ENCODE assay signal across 32 mouse cellular contexts in the genomic region with DNA sequence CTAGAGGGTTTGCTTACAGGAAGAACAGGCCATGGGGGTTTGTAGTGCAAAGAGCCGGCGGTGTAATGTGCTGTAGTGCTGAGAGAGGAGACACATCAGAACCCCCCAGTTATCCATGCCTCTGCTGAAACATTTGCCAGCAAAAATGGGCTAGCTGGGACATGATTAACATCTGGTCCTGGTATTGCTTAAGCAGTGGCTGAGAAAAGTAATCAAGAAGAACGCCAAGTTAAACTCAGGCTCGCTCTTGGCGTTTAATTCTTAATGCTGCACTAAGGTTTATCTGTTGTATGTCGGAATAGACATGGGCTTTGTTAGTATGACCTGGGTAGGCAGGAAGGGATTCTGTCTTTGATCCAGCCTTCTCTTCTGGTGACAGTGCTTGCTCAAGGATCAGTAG. TPM values are rescaled to one million over a fixed set of nuclear protein-coding genes. Genes with fewer than 3 reads are reported as not detected.
A peak's percentile ranks its signal among the peaks of the same experiment; 100 is the strongest.
DNase-seq lines count a peak whose midpoint lies in the region; ATAC-seq and TF ChIP-seq lines count a peak whose summit lies in the region.
"Had no signal": no experiment of that assay in that cellular context is flagged by ENCODE, and none has a peak within 500 bp of the region (broad histone marks: within the 10 kb centered on the region; RNA-seq: fewer than 3 reads in every experiment).

No protein-coding gene starts in this region.

- TF ChIP-seq EP300 in lung, postnatal 0 days (IDR thresholded peaks at IDR 0.05): no peak

- ATAC-seq in lung, postnatal 0 days: peak; percentile 58
- ATAC-seq: activated CD4-positive, CD25-positive, alpha-beta regulatory T cell, adult 4 months; CD4-positive, CD25-positive, alpha-beta regulatory T cell, adult 4 months; forebrain, embryonic 14.5 days; forebrain, postnatal 0 days; hindbrain, postnatal 0 days; inflammation-experienced regulatory T-cells, adult 6 months had no signal

- peak; percentile 57 for DNase-seq in lung, postnatal 0 days (ENCODE audit: low spot score)
- DNase-seq in lung, adult 18-20 months: no peak
- DNase-seq in NIH3T3 (ENCODE audit: low read depth) (peak; percentile 72), adipocyte (ENCODE audit: low spot score) (peak; percentile 13)
- peak; percentile 92 for DNase-seq in gonadal fat pad, adult 2 months (ENCODE audit: low read depth)
- DNase-seq in neural tube, embryonic 10.5 days (ENCODE audit: extremely low spot score, low spot score): no peak
- DNase-seq in cerebellum, postnatal 4 days (ENCODE audit: low spot score in 2 of 2): no peak
- DNase-seq: adrenal gland, postnatal 10 days; adrenal gland, postnatal 36 days; cerebellum, adult 18-20 months; cerebellum, adult 9-10 months; cerebellum, postnatal 14 days; embryo, embryonic 11 days; forebrain, postnatal 0 days; gastrocnemius, adult 2 months; gastrocnemius, postnatal 14 days; heart, adult 18-20 months; heart, postnatal 14 days; heart, postnatal 4 days had no signal

- no peak overlapping the region for H3K4me2 ChIP-seq in lung, postnatal 0 days (replicated peaks; ENCODE audit: low read depth, low read length)
- H3K4me2 ChIP-seq: embryonic facial prominence, embryonic 13.5 days; heart, embryonic 12.5 days; heart, embryonic 15.5 days; hindbrain, embryonic 14.5 days had no signal

- H3K4me1 ChIP-seq in lung, postnatal 0 days (ENCODE audit: insufficient read depth, low read depth, low read length): no peaks in the 10 kb centered on the region
- H3K4me1 ChIP-seq: embryonic facial prominence, embryonic 10.5 days; embryonic facial prominence, embryonic 13.5 days; heart, embryonic 12.5 days; heart, embryonic 15.5 days had no signal

- H3K27ac ChIP-seq in lung, postnatal 0 days (ENCODE audit: low read length): no peak overlapping the region
- H3K27ac ChIP-seq: embryonic facial prominence, embryonic 10.5 days; embryonic facial prominence, embryonic 13.5 days; gastrocnemius, adult 2 months; heart, embryonic 15.5 days; hindbrain, embryonic 14.5 days; hindbrain, postnatal 0 days had no signal

- no peaks in the 10 kb centered on the region for H3K27me3 ChIP-seq in lung, postnatal 0 days (replicated peaks; ENCODE audit: insufficient read depth, low read length)
- H3K27me3 ChIP-seq: embryonic facial prominence, embryonic 13.5 days; heart, embryonic 12.5 days; heart, embryonic 15.5 days had no signal

- no peaks in the 10 kb centered on the region for H3K9me3 ChIP-seq in lung, postnatal 0 days (ENCODE audit: low read length)
- H3K9me3 ChIP-seq: embryonic facial prominence, embryonic 10.5 days; embryonic facial prominence, embryonic 13.5 days; heart, embryonic 12.5 days; heart, embryonic 15.5 days had no signal

- no peak overlapping the region for H3K9ac ChIP-seq in lung, postnatal 0 days (replicated peaks; ENCODE audit: low read depth)
- H3K9ac ChIP-seq: embryonic facial prominence, embryonic 13.5 days; forebrain, postnatal 0 days; heart, embryonic 12.5 days; heart, embryonic 15.5 days; hindbrain, embryonic 14.5 days had no signal

- WGBS in lung, postnatal 0 days: 72% methylated on average over 6 of the region's 6 CpGs

- TF ChIP-seq CTCF in lung, postnatal 0 days (IDR thresholded peaks at IDR 0.05): no peak

- H3K36me3 ChIP-seq in lung, postnatal 0 days (ENCODE audit: insufficient read depth, low read length): peaks cover 11% of the 10 kb centered on the region; the same call in 1 of the 2 replicates

- no peak overlapping the region for H3K4me3 ChIP-seq in lung, postnatal 0 days (ENCODE audit: low read depth, low read length)
- H3K4me3 ChIP-seq: embryonic facial prominence, embryonic 10.5 days; embryonic facial prominence, embryonic 13.5 days; gastrocnemius, adult 2 months; heart, embryonic 12.5 days; heart, embryonic 15.5 days had no signal

RNA-seq across cellular contexts. Expression of gene Dzip1l, which starts 16.8 kb away (rescaled TPM):
- 15.4 and 17.1 TPM in 2 replicates for polyA plus RNA-seq in lung, postnatal 0 days (2015; fragmentation: Nextera tagmentation; extraction: Ambion mirVana)
- polyA plus RNA-seq in gonadal fat pad, adult 2 months (2012; rRNA removed): 2.0 and 2.9 TPM in 2 replicates
- polyA plus RNA-seq: CD4-positive, CD25-positive, alpha-beta regulatory T cell, adult 4 months; inflammation-experienced regulatory T-cells, adult 6 months had no signal

RNA-seq across cellular contexts. Expression of gene A4gnt, which starts 33.8 kb away (rescaled TPM):
- polyA plus RNA-seq in lung, postnatal 0 days (2015; fragmentation: Nextera tagmentation; extraction: Ambion mirVana): not detected in 2 replicates
- polyA plus RNA-seq in gonadal fat pad, adult 2 months (2012; rRNA removed): not detected in 2 replicates
- polyA plus RNA-seq: activated CD4-positive, CD25-positive, alpha-beta regulatory T cell, adult 4 months; C2C12; CD4-positive, CD25-positive, alpha-beta regulatory T cell, adult 4 months; embryonic facial prominence, embryonic 10.5 days; embryonic facial prominence, embryonic 13.5 days; forebrain, embryonic 11.5 days; forebrain, embryonic 14.5 days; forebrain, postnatal 0 days; heart, embryonic 12.5 days; heart, embryonic 15.5 days; hindbrain, embryonic 11.5 days; hindbrain, embryonic 14.5 days; hindbrain, postnatal 0 days; inflammation-experienced regulatory T-cells, adult 6 months had no signal

Comparison
In these comparisons a context has a peak if more than half of its experiments do, and no peak if none do; other contexts are left out.
1. DNase-seq: peak in lung, postnatal 0 days (single experiment), NIH3T3 (single experiment), adipocyte (single experiment) and gonadal fat pad, adult 2 months (single experiment); none in lung, adult 18-20 months (0 of 2), neural tube, embryonic 10.5 days (single experiment) and cerebellum, postnatal 4 days (0 of 2).